Mouse (Mus musculus) erythroblast, embryonic 14.5 days (primary cell): ENCODE measurements around the gene Epha2.

Source experiments
- GATA1 ChIP-seq: IDR thresholded peaks from 2 replicates; pipeline ENCODE4 v1.6.1; 2012; ENCODE audit warnings: low read length, inconsistent platforms, mixed read lengths
- TAL1 ChIP-seq: IDR thresholded peaks from 3 replicates; pipeline ENCODE4 v1.6.1; 2012; ENCODE audit warnings: low read length, inconsistent platforms, mixed read lengths

- no peak for TF ChIP-seq GATA1
- TF ChIP-seq TAL1, result no peak
Observed at GRCm38 (mm10) chr4:141270201-141270940, 30.7 kb upstream of the Epha2 start.
